Mouse (Mus musculus): ENCODE data around the gene Psmb3. TPM values are rescaled to one million over a fixed set of nuclear protein-coding genes. Genes with fewer than 3 reads are reported as not detected.
"Not testable (repeated sequence)": the region's sequence is repeated elsewhere in the genome, so short reads cannot be mapped to it uniquely, and the experiment has no call there.

Psmb3 gene
- polyA plus RNA-seq, 1 experiment: 330 TPM

GRCm38 (mm10) chr11:97718281-97718860, 15.2 kb downstream of the Psmb3 start:
- TF ChIP-seq POLR2A (IDR thresholded peaks at IDR 0.05; ENCODE audit: low read depth, low read length): no peak
- Histone ChIP-seq H3K4me3 (ENCODE audit: low read depth, low read length) (no peak overlapping the region), H3K27ac (ENCODE audit: insufficient read depth, low read depth, low read length) (no peak overlapping the region), H3K36me3 (ENCODE audit: control insufficient read depth, insufficient read depth, low read length) (peaks cover 26% of the 10 kb centered on the region), H3K4me1 (ENCODE audit: control insufficient read depth, insufficient read depth, insufficient read length, low read length) (peaks cover 2% of the 10 kb centered on the region; the same call in 1 of the 2 replicates), H3K27me3 (ENCODE audit: control insufficient read depth, insufficient read depth, low read length) (no peaks in the 10 kb centered on the region)
- WGBS: 76% methylated on average over 15 of the region's 15 CpGs

GRCm38 (mm10) chr11:97719041-97719440, 15.8 kb downstream of the Psmb3 start:
- Histone ChIP-seq H3K27me3 (ENCODE audit: control insufficient read depth, insufficient read depth, low read length) (no peaks in the 10 kb centered on the region), H3K36me3 (ENCODE audit: control insufficient read depth, insufficient read depth, low read length) (peaks cover 20% of the 10 kb centered on the region), H3K4me3 (ENCODE audit: low read depth, low read length) (no peak overlapping the region), H3K4me1 (ENCODE audit: control insufficient read depth, insufficient read depth, insufficient read length, low read length) (peaks cover 2% of the 10 kb centered on the region; the same call in 1 of the 2 replicates), H3K27ac (ENCODE audit: insufficient read depth, low read depth, low read length) (no peak overlapping the region)
- WGBS: 87% methylated on average over 4 of the region's 4 CpGs
- TF ChIP-seq CTCF (IDR thresholded peaks at IDR 0.05; ENCODE audit: extremely low read depth, insufficient read length, insufficient replicate concordance, low read depth, low read length) (no peak), POLR2A (IDR thresholded peaks at IDR 0.05; ENCODE audit: low read depth, low read length) (no peak)

GRCm38 (mm10) chr11:97721338-97721737, 18.1 kb downstream of the Psmb3 start:
- TF ChIP-seq POLR2A (IDR thresholded peaks at IDR 0.05; ENCODE audit: low read depth, low read length) (no peak), CTCF (IDR thresholded peaks at IDR 0.05; ENCODE audit: extremely low read depth, insufficient read length, insufficient replicate concordance, low read depth, low read length) (no peak)
- Histone ChIP-seq H3K36me3 (ENCODE audit: control insufficient read depth, insufficient read depth, low read length) (peaks cover 28% of the 10 kb centered on the region), H3K4me1 (ENCODE audit: control insufficient read depth, insufficient read depth, insufficient read length, low read length) (peaks cover 2% of the 10 kb centered on the region; the same call in 1 of the 2 replicates), H3K4me3 (ENCODE audit: low read depth, low read length) (no peak overlapping the region), H3K27ac (ENCODE audit: insufficient read depth, low read depth, low read length) (no peak overlapping the region), H3K27me3 (ENCODE audit: control insufficient read depth, insufficient read depth, low read length) (no peaks in the 10 kb centered on the region)
- 94% methylated on average over 4 of the region's 4 CpGs for WGBS

GRCm38 (mm10) chr11:97723709-97724108, 20.5 kb downstream of the Psmb3 start:
- no peak overlapping the region for H3K27ac ChIP-seq (ENCODE audit: insufficient read depth, low read depth, low read length)

GRCm38 (mm10) chr11:97728311-97728710, 25.1 kb downstream of the Psmb3 start:
- Histone ChIP-seq H3K4me3 (ENCODE audit: low read depth, low read length) (no peak overlapping the region), H3K27me3 (ENCODE audit: control insufficient read depth, insufficient read depth, low read length) (no peaks in the 10 kb centered on the region), H3K36me3 (ENCODE audit: control insufficient read depth, insufficient read depth, low read length) (peaks cover 23% of the 10 kb centered on the region), H3K4me1 (ENCODE audit: control insufficient read depth, insufficient read depth, insufficient read length, low read length) (0 out of 2 replicates have a peak, but pooled peaks cover 3% of the 10 kb centered on the region), H3K27ac (ENCODE audit: insufficient read depth, low read depth, low read length) (no peak overlapping the region)
- TF ChIP-seq CTCF (IDR thresholded peaks at IDR 0.05; ENCODE audit: extremely low read depth, insufficient read length, insufficient replicate concordance, low read depth, low read length): no peak
- TF ChIP-seq POLR2A (IDR thresholded peaks at IDR 0.05; ENCODE audit: low read depth, low read length): no peak
- 80% methylated on average over 7 of the region's 7 CpGs for WGBS

More at GRCm38 (mm10) chr11:97723709-97724108, 20.5 kb downstream of the Psmb3 start:
- no peak for TF ChIP-seq POLR2A (IDR thresholded peaks at IDR 0.05; ENCODE audit: low read depth, low read length)
- no peak for TF ChIP-seq CTCF (IDR thresholded peaks at IDR 0.05; ENCODE audit: extremely low read depth, insufficient read length, insufficient replicate concordance, low read depth, low read length)
- Histone ChIP-seq H3K4me3 (ENCODE audit: low read depth, low read length) (no peak overlapping the region), H3K4me1 (ENCODE audit: control insufficient read depth, insufficient read depth, insufficient read length, low read length) (peaks cover 2% of the 10 kb centered on the region; the same call in 1 of the 2 replicates), H3K27me3 (ENCODE audit: control insufficient read depth, insufficient read depth, low read length) (no peaks in the 10 kb centered on the region), H3K36me3 (ENCODE audit: control insufficient read depth, insufficient read depth, low read length) (peaks cover 35% of the 10 kb centered on the region)
- 66% methylated on average over 7 of the region's 7 CpGs for WGBS

- WGBS: 83% methylated on average over 7 of the region's 7 CpGs
- peaks cover 23% of the 10 kb centered on the region for H3K36me3 ChIP-seq (ENCODE audit: control insufficient read depth, insufficient read depth, low read length)
- H3K4me1 ChIP-seq (ENCODE audit: control insufficient read depth, insufficient read depth, insufficient read length, low read length): 0 out of 2 replicates have a peak, but pooled peaks cover 3% of the 10 kb centered on the region
- H3K4me3 ChIP-seq (ENCODE audit: low read depth, low read length): no peak overlapping the region
- TF ChIP-seq POLR2A (IDR thresholded peaks at IDR 0.05; ENCODE audit: low read depth, low read length) (no peak), CTCF (IDR thresholded peaks at IDR 0.05; ENCODE audit: extremely low read depth, insufficient read length, insufficient replicate concordance, low read depth, low read length) (no peak)
- H3K27ac ChIP-seq (ENCODE audit: insufficient read depth, low read depth, low read length): no peak overlapping the region
- no peaks in the 10 kb centered on the region for H3K27me3 ChIP-seq (ENCODE audit: control insufficient read depth, insufficient read depth, low read length)
Measured at GRCm38 (mm10) chr11:97728730-97729129, 25.5 kb downstream of the Psmb3 start.

- H3K36me3 ChIP-seq (ENCODE audit: control insufficient read depth, insufficient read depth, low read length): peaks cover 8% of the 10 kb centered on the region
- no peak for TF ChIP-seq CTCF (IDR thresholded peaks at IDR 0.05; ENCODE audit: extremely low read depth, insufficient read length, insufficient replicate concordance, low read depth, low read length)
- no peak for TF ChIP-seq POLR2A (IDR thresholded peaks at IDR 0.05; ENCODE audit: low read depth, low read length)
- H3K4me3 ChIP-seq (ENCODE audit: low read depth, low read length): no peak overlapping the region
- no peaks in the 10 kb centered on the region for H3K27me3 ChIP-seq (ENCODE audit: control insufficient read depth, insufficient read depth, low read length)
- WGBS: 78% methylated on average over 10 of the region's 10 CpGs
- H3K4me1 ChIP-seq (ENCODE audit: control insufficient read depth, insufficient read depth, insufficient read length, low read length): 0 out of 2 replicates have a peak, but pooled peaks cover 3% of the 10 kb centered on the region
- no peak overlapping the region for H3K27ac ChIP-seq (ENCODE audit: insufficient read depth, low read depth, low read length)
Measured at GRCm38 (mm10) chr11:97733689-97734088, 30.5 kb downstream of the Psmb3 start.

- 88% methylated on average over 5 of the region's 5 CpGs for WGBS
- H3K4me1 ChIP-seq (ENCODE audit: control insufficient read depth, insufficient read depth, insufficient read length, low read length): not testable (repeated sequence)
Measured at GRCm38 (mm10) chr11:97734810-97735209, 31.6 kb downstream of the Psmb3 start.

More at GRCm38 (mm10) chr11:97734810-97735209, 31.6 kb downstream of the Psmb3 start:
- not testable (repeated sequence) for H3K27ac ChIP-seq (ENCODE audit: insufficient read depth, low read depth, low read length); H3K4me3 ChIP-seq (ENCODE audit: low read depth, low read length); H3K27me3 ChIP-seq (ENCODE audit: control insufficient read depth, insufficient read depth, low read length); H3K36me3 ChIP-seq (ENCODE audit: control insufficient read depth, insufficient read depth, low read length)
